Mouse (Mus musculus): ENCODE results near the gene Rcc2.

The Rcc2 gene

DNA sequence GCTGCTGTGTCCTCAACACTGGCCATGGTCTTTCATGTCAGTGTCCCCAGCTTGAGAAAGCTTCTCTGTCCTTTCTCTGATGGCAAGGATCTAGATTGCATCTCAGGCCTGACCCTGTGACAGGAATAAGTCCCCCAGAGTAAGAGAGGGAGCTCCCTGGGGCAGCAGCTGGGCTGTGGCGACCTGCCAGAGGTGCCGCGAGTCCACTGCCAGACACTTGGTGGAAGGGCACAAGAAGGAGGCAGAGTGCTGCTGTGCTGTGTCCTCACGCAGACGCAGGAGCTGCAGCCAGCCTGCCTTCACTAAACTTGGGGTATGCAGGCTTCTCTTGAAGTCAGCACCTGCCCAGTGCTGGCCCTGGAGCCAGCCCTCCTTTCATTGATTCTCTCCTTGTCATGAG, 11.0 kb downstream of the Rcc2 start:
- no peak for DNase-seq

DNA sequence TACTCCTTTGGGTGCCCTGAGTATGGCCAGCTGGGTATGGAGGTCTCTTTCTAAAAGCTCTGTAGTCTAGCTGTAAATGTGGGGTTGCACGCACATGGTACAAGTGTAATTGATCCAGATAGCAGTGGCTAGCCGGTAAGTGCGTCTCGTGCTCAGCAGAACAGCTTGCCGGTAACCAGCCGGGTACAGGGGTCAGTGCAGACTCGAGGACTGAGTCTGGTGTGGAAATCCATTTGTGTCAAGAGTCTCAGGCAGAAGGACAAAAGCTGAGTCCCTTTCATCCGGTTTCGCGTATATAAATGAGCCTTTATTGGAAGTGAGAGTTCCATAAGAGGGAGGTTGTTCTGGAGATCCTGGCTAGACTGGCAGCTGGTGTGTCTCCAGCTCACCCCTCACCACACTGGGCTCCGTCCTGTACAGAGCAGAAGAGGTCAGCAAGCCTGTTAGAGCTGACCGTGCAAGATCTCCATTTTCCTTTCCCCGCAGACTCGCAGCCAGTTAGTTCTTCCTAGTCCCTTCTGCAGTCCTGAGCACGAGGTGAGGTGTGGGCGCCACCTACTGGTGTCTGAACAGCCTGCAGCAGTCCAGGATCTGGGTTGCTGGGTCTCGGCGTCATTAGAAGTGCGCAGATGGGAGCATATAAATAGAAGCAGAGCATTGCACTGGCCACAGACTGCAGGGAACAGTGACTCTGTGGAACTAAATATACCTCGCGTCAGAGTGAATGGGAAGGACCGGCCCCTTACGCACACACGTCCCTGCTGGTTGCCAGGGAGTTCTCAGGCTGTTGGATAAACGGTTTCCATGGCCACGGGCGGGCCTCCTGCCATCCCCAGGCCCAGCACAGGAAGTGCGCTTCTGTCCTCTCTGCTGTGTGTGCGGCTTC, 13.4 kb downstream of the Rcc2 start:
- peak; percentile 91 for DNase-seq

DNA sequence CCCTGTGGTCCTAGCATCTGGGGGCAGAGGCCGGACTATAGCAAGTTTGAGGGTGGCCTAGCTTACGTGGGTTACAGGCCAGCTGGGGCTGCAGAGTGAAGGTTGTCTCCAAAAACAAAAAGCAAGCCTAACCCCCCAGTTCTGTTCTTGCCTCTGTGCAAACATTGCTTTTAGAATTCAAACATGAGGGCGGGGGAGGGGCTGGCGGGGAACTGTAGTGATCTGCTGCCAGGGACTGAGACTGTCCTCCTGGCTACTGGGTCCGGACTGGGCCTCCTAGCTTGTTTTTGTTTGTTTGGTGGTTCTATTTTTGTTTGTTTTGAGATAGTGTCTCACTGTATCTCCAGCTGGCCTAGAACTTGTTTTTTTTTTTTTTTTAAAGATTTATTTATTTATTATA, 14.2 kb downstream of the Rcc2 start:
- DNase-seq: no peak

DNA sequence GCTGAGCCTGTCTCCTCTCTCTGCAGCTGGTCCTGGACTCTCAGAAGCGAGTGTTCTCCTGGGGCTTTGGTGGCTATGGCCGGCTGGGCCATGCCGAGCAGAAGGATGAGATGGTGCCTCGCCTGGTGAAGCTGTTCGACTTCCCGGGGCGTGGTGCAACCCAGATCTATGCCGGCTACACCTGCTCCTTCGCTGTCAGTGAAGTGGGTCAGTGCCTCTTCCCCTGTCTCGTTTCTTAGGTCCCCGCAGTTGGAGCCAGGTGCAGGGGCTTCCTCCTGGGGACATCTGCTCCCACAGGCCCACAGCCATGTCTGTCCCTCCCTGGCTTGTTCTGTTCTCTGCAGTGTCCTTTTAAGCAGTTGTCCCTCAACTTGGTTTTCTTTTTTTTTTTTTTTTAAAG, 16.7 kb downstream of the Rcc2 start:
- DNase-seq: peak; percentile 51

DNA sequence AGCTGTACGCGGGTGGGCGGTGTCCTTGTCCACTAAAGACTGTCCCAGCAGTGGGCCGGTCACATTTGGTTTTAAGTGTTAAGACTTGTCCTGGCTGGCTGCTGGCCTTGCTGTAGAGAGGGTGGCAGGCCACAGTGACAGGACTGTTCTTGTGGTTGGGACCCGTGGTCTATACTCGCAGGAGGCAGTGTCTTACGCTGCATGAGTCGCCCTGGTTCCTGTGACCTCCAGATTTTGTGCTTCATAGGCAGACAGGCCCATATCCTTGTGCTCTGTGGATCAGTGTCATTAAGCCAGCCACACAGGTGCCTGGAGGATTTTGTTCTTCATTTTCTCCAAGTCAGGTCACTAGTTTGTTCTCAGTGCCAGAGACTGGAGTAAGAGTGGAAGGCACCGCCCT, 18.1 kb downstream of the Rcc2 start:
- no peak for DNase-seq

DNA sequence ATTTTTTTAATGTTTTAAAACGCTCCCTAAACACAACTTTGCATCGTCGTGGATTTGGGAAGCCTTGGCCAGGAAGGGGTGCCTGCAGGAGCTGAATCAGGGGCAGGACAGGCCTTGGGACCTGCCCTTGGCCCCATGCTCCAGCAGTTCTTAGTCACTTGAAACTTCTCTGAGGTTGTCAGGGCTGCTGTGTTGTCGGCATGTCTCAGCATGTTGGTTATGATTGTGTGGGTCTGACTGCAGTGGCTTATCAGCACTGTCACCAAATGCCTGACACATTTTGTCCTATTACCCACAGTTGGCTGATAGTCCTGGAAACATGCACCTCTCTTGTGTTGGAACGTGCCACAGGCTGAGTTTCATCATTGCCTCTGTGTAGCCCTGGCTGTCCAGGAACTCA, 19.8 kb downstream of the Rcc2 start:
- DNase-seq: no peak

DNA sequence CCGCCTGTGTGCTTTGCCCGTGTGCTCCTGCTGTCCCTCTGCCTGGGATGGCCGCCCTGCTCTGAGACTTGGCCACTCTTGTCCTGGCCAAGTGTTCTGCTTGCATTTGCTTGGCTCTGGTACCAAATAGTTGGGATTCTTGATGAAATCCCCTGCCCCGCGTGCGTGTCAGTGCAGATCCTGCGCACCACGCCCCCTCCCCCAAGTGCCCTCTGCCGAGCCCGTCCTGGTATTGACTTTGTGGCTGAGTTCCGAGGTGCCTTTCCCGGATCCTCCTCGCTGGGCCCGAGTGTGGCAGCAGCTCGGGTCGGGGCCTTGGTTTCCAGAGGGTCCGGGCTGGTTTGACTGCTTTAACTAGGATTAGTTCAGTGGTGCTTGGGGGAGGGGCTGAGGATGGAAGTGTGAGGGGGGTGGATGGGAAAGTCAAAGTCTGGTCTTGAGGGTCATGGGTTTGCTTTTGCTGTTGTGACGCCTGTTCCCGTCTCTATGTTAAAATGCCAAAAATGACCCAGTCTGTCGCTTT, 21.7 kb downstream of the Rcc2 start:
- no peak for DNase-seq

DNA sequence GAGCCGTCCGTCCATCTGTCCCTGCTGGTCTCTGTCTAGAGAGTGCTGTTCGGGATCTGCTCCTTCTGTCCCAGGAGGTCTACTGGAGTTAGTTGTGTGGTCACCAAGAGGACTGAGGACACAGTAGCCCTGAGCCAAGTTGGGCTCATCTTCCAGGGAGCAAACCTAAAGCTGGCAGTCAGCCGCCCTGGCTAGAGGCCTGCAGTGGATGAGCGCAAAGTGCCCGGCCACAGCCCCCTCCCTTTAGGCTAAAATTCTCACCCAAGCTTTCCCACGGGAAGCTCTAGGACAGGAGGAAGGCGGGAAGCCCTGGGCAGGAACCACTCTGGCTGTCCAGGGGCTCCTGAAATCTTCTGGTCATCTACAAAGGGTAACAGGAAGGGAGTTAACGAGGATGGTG, 22.4 kb downstream of the Rcc2 start:
- DNase-seq: no peak

DNA sequence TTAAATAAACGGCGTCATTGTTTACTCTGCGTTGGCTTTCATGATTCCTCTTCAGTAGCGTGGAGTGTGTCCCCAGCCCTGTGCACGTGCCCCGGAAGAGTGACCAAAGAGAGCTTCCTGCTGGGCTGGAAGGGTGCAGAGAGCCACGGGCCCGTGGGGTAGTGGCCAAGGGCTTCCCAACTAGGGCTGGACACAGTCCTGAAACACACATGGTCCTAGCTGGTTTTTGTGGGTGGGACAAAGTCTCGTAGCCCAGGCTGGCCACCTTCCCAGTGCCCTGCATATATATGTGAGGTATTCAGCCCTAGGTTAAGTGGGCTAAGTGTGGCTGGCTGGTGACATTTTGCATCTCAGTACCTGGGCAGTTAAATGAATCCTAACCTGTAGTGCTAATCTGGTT, 22.9 kb downstream of the Rcc2 start:
- DNase-seq: no peak

DNA sequence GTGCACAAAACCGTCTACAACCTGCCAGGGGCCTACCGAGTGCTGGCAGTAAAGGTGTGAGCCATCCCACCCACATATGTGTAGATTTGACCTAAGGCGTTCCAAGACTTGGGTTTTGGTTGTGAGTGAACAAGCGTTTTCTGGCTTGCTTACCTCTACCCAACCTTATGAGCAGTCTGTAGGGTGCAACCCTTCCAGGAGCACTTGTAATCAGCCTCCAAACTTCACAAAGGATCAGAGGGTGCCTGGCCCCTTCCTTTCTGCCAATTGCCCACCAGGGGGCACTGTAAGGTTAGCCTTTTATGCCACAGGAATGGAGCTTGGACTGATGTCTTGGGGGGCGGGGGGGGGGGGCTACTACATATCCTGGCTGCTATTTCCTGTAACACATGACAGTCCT, 23.5 kb downstream of the Rcc2 start:
- peak; percentile 72 for DNase-seq

DNA sequence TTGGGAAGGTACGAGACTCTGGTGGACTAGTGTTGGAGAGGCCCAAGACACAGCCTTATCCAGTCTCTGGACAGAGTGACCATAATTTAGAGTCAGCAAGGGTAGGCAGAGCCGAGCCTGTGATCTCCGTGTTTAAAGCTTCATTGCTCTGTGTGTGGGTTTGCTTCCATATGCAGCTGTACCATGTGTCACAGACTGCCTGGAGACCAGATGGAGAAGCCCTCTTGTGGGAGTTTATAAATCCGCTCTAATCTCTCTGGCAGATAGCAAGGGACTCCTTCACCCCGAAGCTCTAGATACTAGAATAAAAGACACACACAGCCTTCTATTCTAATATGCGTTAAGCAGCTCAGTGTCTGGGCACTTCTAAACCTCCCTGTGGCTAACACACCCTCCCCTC, 24.4 kb downstream of the Rcc2 start:
- DNase-seq: no peak

DNA sequence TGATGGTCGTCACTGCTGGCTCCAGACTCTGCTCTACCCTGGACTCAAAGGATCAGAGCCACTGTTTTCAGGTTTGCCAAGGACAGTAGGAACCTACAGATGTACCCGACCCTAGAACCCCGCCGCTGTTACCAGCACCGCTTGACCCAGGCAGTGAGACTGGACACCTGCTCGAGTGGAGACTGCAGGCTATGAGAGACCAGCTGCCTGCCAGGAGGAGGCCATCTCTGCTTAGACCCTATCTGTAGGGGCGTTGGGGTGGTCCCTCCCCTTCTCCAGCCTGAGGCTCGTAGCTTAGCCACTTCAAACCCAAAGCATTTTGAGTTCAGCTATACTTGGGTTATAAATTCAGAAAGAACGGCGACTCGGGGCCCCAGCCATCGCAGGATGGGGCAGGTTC, 26.6 kb downstream of the Rcc2 start:
- no peak for DNase-seq

DNA sequence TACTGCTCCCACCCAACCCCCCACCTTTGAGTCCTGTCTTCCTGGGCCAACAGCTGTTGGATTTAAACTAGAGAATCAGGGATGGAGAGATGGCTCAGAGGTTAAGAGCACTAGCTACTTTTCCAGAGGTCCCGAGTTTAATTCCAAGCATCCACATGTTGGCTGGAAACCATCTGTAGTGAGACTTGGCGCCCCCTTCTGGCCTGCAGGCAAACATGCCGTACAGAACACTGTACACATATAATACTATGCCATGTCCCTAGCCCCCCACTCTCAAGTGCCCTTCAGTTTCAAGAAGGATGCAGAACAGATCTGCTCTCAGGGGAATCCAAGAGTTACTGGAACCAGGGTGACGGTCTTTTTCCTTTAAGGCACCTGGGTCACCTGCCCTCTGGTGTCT, 31.3 kb downstream of the Rcc2 start:
- peak; percentile 68 for DNase-seq

DNA sequence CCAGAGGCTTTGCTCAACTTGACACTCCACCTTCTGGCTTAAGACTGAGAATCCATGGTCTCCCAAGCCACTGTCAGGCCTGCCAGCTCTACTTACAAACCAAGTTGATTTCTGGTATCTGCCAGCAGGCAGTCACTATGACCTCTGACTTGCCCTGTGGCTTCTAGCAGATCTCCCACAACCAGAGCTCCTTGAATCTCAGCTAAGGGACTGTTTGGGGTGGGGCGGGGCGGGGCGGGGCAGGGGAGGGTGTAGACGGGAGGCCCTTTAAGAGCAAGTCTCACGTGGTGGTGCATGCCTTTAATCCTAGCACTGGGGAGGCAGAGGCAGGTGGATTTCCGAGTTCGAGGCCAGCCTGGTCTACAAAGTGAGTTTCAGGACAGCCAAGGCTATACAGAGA, 32.5 kb downstream of the Rcc2 start:
- no peak for DNase-seq

DNA sequence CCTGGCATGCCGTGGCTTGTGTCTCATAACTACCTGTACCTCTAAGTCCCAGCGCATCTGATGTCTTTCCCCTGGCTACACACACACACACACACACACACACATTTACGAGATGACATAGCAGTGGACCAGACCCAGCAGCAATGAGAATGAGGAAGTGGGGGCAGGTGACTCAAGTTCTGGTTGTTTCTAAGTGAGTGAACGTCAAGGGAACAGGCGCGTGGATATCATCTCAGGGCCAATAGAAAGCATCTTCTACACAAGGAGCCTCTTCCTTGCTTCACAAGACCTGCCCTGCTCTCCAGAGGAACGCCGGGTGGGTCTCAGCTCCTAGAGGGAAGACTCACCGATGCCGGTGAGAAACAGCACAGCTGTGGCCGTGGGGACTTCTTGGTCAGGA, 40.3 kb downstream of the Rcc2 start:
- DNase-seq: no peak

DNA sequence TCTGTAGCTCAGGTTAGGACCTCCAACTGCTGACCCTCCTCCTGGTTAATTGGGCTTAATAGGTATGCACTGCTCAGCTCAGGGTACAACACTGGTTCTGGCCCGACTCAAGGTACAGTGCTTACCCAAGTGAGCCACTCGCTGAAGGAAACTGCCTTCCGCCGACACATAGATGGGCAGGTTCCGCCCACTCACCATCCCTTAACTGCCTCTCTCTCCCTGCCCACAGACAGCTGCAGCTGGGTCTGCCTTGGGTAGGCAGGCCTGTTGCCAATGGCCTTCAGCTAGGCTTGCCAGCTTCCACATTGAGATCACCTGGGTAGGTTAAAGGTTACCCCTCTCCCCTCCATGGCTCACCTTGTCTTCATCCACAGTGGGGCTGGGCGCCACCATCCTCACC, 41.1 kb downstream of the Rcc2 start:
- DNase-seq: peak; percentile 39

DNA sequence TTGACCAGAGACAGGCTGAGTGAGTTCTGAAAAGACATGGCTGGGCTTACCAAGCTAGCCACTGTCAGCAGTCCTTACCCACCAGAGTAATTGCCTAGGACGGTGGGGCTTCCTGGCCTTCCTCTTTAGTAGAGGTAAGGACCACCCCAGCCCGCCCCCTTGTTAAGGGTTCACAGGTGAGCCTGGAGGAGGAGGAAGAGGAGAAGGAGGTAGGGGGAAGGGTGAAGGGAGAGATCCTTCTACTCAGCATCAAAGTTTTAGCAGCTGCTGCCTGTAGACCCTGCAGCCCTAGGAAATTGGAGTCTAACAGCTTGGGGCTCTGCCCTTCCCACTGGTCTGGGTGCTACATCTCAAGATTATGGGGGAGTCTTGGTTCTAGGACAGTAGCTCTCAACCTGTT, 42.2 kb downstream of the Rcc2 start, which contains the start of gene Padi6:
Gene Padi6 (minus strand): TSS at position 101 of the 400 bp plus-strand sequence.
- no peak for DNase-seq

DNA sequence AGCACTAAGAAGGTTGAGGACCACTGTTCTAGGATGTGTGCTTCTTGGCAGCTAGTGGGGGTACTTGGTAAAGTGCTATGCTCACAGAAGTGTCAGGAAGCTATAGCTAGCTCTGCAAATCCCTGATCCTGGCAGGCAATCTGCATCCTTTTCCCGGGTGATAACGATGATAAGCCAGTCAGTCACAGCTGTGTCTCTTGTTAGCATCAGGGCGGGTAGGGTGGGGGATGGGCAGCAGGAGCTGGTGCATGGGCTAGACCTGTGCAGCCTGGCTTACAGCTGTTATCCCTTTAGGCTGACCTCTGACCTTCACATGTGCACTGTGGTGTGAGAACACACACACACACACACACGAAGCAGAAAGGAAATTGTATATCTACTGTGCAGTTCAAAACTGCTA, 42.7 kb downstream of the Rcc2 start:
- DNase-seq: no peak

DNA sequence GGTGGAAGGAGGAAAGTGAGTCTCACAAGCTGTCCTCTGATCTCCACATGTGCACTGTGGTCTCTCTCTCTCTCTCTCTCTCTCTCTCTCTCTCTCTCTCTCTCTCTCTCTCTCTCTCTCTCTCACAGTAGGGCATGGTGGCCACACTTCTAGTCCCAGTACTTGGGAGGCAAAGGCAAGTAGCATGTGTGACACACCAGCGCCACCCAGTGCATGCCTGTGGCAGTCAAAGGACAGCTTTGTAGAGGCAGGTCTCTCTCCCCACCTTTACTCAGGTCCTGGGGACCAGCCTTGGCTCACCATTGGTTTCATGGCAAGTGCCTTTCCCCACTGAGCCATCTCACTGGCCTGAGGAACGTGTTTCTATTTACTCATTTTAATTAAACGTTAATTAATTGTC, 44.3 kb downstream of the Rcc2 start:
- peak; percentile 91 for DNase-seq

DNA sequence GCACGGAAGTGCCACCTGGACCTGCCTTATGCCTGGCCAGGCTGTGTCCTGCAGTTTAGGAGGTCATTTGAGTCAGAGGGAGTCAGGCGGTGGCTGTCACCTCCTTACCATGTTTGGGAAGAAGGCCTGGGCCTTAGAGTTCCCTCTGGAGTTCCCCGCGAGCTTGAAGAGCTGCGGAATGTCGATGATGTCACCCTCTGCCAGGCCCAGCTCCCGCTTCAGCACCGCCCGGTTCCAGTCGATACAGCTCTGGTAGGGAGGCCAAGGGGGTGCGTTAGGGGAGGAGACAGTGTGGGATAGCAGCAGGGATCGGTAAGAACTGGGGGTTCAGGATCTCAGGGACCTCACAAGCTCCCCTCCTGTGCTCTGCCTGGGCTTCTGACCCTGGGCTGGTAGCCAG, 47.6 kb downstream of the Rcc2 start:
- DNase-seq: no peak

DNA sequence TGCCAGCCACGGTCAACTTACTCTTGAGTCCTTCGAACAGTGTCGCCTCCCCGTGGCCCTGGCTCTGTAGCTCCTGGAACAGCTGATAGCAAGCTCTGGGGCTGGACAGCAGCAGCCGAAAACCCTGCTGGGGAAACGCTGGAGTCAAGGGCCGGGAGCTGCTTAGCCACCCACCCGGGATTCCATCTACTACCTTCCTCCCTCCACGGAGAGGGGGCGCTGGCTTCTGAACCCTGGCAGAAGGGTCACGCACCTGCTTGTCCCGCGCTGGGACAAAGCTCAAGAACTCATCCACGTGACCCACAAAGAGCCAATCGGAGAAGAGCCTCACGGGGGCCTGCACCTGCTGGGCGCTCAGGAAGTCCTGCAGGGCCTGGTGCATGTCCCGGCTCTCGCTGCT, 50.0 kb downstream of the Rcc2 start:
- DNase-seq: peak; percentile 90

DNA sequence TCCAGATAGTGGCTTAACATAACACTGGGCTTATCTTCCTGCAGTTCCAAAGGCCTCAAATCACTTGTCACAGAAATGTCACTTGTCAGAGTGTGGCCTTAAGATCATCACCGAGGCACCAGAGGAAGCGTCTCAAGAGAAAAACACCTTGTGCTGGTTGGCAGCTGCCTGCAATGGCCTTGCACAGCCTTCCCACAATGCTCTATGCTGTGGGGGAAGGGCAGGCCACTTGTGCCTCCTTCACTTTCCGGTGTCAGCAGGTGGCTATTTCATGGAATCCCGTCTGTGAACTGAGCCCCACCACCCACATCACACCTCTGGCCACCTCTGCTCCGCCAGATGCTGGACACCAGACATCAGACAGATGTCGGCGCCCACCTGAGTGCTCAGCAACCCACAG, 53.0 kb downstream of the Rcc2 start:
- DNase-seq: peak; percentile 75

DNA sequence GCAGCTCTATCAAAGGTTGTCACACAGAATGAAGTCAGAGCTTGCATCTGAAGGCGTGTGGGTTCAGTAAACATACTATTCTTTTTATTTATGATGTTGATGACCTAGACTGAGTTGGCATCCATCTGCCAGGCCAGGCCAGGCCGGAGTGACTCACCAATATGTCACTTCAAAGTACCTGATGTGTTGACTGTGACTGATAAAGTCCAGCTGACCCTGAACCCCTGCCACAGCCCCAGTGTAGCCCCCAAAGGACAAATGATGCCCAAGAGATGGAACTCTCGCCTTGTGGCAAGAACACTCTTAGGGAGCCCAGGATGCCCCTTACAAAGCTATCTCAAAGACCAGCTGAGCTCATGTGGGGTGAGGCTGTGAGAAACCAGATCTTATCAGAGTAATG, 55.5 kb downstream of the Rcc2 start:
- DNase-seq: no peak

DNA sequence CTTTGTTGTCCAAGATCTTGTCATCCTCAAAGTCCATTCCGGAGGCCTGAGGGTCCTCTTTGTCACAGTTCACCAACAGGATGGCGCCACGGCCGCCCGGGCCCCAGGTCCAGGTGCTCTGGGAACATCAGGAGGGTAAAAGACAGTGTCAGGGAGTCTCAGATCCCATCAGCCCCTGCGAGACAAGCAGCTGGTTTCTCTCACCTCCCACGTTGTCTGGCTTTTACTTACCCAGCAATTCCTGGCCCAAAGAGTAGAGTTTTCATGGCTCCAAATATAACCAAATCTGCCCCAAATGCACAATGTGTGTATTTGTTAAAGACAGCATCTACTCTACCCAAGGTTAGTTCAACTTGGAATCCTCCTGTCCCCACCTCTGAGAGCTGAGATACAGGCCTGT, 61.3 kb downstream of the Rcc2 start:
- DNase-seq: no peak

DNA sequence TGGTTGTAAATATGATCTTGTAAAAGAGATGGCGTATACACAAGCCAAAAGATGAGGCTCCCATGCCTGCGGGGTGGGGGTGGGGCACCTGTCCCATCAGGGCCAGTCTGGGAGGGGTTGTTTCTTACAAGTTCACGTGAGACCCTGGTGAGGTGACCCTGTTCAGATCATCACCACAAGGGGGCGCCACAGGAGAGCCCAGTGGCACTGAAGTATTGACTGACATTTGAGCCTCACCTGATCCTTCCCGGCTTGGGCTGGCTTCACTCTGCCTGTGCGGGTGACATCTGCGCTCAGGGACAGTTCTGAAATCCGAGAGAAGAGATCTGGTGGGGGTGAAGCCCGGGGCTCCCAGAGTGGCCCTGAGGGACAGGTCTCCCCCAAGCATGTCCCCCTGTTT, 62.8 kb downstream of the Rcc2 start:
- DNase-seq: peak; percentile 93

All from thymus, postnatal 4 days (tissue).